8 mouse cellular contexts compared by ENCODE assay signal in the genomic region with DNA sequence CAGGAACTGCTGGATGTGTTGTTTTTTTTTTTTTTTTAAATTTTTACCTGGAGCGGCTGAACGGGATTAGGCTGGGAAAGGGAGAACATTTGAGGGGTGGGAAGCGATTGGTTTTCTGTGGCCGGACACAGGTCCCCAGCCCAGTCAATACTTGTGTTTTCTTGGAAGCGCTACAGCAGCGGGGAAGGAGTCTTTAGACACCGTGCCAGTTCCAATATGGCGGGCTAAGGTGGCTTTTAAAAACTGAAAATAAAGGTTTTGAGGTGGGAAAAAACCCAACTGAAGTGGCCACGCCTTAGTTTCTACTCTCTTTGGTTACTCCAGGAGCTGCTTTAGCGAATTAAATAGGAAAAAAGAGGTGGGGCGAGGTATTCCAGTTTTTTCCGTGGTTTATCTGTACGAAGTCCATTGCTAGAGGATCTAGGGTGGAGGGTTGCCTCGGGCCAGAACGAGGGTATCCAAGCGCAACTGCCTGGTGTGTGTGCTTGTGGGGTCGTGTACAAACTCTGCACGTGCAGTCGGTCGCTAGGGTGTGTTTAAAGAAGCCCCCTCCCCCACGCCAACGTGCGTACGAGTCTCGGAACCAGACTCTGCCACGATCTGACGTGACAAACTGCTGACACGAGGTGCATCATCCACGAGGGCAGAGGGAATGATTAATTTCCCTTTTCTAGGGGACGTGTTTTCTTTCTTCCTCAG. TPM values are rescaled to one million over a fixed set of nuclear protein-coding genes. Genes with fewer than 3 reads are reported as not detected.
DNase-seq lines count a peak whose midpoint lies in the region; ATAC-seq and TF ChIP-seq lines count a peak whose summit lies in the region.

No protein-coding gene starts in this region.

- WGBS in stomach, postnatal 0 days, result under 1% methylated on average over 30 of the region's 30 CpGs

- DNase-seq in cerebellum, postnatal 10 days, result peak; percentile 52 to 62
- DNase-seq in cerebellum, adult 11-12 months, result no peak
- DNase-seq in 3T3-L1 (ENCODE audit: low read depth, low spot score), result peak; percentile 7
- peak; percentile 60 for DNase-seq in embryo, embryonic 10.5 days (ENCODE audit: low spot score)
- peak; percentile 63 for DNase-seq in induced T-regulatory cell, adult 2 months (ENCODE audit: low read depth)
- no peak for DNase-seq in stomach, postnatal 0 days (ENCODE audit: low spot score)
- DNase-seq in urinary bladder, postnatal 25 days (ENCODE audit: low spot score), result no peak

- peaks cover 20% of the 10 kb centered on the region; the same call in 1 of the 2 replicates for H3K27me3 ChIP-seq in stomach, postnatal 0 days (ENCODE audit: control insufficient read depth, insufficient read depth, low read length)

- no peak for TF ChIP-seq CTCF in stomach, postnatal 0 days (IDR thresholded peaks at IDR 0.05; ENCODE audit: low read depth)

- H3K4me2 ChIP-seq in stomach, postnatal 0 days (replicated peaks; ENCODE audit: low read depth), result peak overlapping the region; percentile 97

- ATAC-seq in megakaryocyte progenitor cell, adult 5-6 weeks (replicated peaks; ENCODE audit: poor library complexity), result 0 out of 2 replicates have a peak, but pooled peaks have one; percentile 12
- ATAC-seq in stomach, postnatal 0 days (ENCODE audit: low FRiP score, low TSS enrichment), result no peak; the same call in 1 of the 2 replicates

- H3K4me3 ChIP-seq in stomach, postnatal 0 days (ENCODE audit: low read depth, low read length), result peak overlapping the region; percentile 61

- H3K36me3 ChIP-seq in stomach, postnatal 0 days (ENCODE audit: control insufficient read depth, insufficient read depth, low read length), result no peaks in the 10 kb centered on the region

- H3K27ac ChIP-seq in stomach, postnatal 0 days (replicated peaks), result no peak overlapping the region

- no peaks in the 10 kb centered on the region for H3K9me3 ChIP-seq in stomach, postnatal 0 days (ENCODE audit: control insufficient read depth, low read length)

- H3K4me1 ChIP-seq in stomach, postnatal 0 days (replicated peaks; ENCODE audit: control insufficient read depth, insufficient read depth), result peaks cover 9% of the 10 kb centered on the region; the same call in 1 of the 2 replicates

- H3K9ac ChIP-seq in stomach, postnatal 0 days (ENCODE audit: low read length), result no peak overlapping the region

- no peak for TF ChIP-seq EP300 in stomach, postnatal 0 days (optimal IDR thresholded peaks at IDR 0.05)

RNA-seq across cellular contexts. Expression of a gene that starts 3.3 kb away (rescaled TPM):
- total RNA-seq in megakaryocyte progenitor cell, adult 5-6 weeks (2015), result 0.77 and 0.85 TPM in 2 replicates
- 0.67 and 1.1 TPM in 2 replicates for total RNA-seq in megakaryocyte progenitor cell, adult 5-6 weeks (2017)
- polyA plus RNA-seq in stomach, postnatal 0 days (2015; fragmentation: Nextera tagmentation; extraction: Ambion mirVana), result 0.63 and 0.65 TPM in 2 replicates

Comparison
In these comparisons a context has a peak if more than half of its experiments do, and no peak if none do; other contexts are left out.
1. DNase-seq: peak in cerebellum, postnatal 10 days (2 of 2), 3T3-L1 (single experiment), embryo, embryonic 10.5 days (single experiment) and induced T-regulatory cell, adult 2 months (single experiment); none in cerebellum, adult 11-12 months (single experiment), stomach, postnatal 0 days (single experiment) and urinary bladder, postnatal 25 days (single experiment).